Mouse (Mus musculus): ENCODE measurements around the gene Dmwd.

DNA sequence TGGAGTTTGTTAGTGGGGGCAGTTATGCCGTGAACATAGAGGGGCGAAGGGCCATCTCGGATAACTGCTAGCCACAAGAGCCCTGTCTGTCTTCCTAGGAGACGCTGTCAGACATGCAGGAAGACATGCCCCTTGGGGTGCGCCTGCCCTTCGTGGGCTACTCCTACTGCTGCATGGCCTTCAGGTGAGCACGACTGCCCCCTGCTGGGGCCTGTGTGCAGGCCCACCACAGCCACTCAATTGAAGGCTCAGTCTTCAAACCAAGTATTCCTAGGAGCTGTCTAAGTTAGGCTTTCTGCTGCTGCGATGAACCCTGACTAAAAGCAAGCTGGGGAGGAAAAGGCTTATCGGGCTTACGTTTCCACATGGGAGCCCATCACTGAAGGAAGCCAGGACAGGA is 12.8 kb downstream of the Dmwd start:
- TF ChIP-seq GATA1 (IDR thresholded peaks at IDR 0.05; ENCODE audit: borderline replicate concordance, low read length): no peak
- no peak for TF ChIP-seq FLI1 (IDR thresholded peaks at IDR 0.05; ENCODE audit: low read length)

Data from megakaryocyte, embryonic 14.5 days (primary cell).